Mouse (Mus musculus): ENCODE results near the gene Zfp408. TPM values are rescaled to one million over a fixed set of nuclear protein-coding genes. Genes with fewer than 3 reads are reported as not detected.

The Zfp408 gene
- polyA plus RNA-seq (2017; shearing (Covaris generic)) = 24.1 TPM

GRCm38 (mm10) chr2:91649553-91650359, at the start of gene Zfp408, which contains the start of gene Arhgap1:
Gene Zfp408 (minus strand): TSS chr2:91649791.
Gene Arhgap1 (plus strand): TSS chr2:91649860.

GRCm38 (mm10) chr2:91636229-91636628, 13.4 kb downstream of the Zfp408 start, which contains the start of gene F2:
Gene F2 (minus strand): TSS chr2:91636414.

Other genes starting within 250 kb of the Zfp408 start
- 30.4 TPM for gene 1110051M20Rik, start 205.1 kb downstream of the Zfp408 start, polyA plus RNA-seq (2017; shearing (Covaris generic))
- gene Lrp4, start 192.3 kb downstream of the Zfp408 start, polyA plus RNA-seq (2017; shearing (Covaris generic)) = 0.04 TPM
- gene Ckap5, start 123.0 kb downstream of the Zfp408 start, polyA plus RNA-seq (2017; shearing (Covaris generic)) = 59.8 TPM
- gene F2, start 13.4 kb downstream of the Zfp408 start, polyA plus RNA-seq (2017; shearing (Covaris generic)) = not detected
- 236 TPM for gene Arhgap1, start 69 bp upstream of the Zfp408 start, polyA plus RNA-seq (2017; shearing (Covaris generic))
- 63.0 TPM for gene Atg13, start 60.8 kb upstream of the Zfp408 start, polyA plus RNA-seq (2017; shearing (Covaris generic))
- gene Harbi1, start 61.1 kb upstream of the Zfp408 start, polyA plus RNA-seq (2017; shearing (Covaris generic)) = 18.4 TPM
- 63.0 TPM for gene Ambra1, start 80.3 kb upstream of the Zfp408 start, polyA plus RNA-seq (2017; shearing (Covaris generic))